Mouse (Mus musculus) heart, postnatal 36 days (tissue): ENCODE data around the gene Hoxd4. TPM values are rescaled to one million over a fixed set of nuclear protein-coding genes. Genes with fewer than 3 reads are reported as not detected.

Source experiments
- DNase-seq, 2 experiments: peaks; one replicate each; pipeline ENCODE4 v3.0.0; 2021 to 2022
- intact Hi-C: fragments of 180-260 bp; cut with DNase I; formaldehyde crosslinking; loops from one replicate; pipeline ENCODE4 v1.15.1; 2025
- total RNA-seq, 2 experiments: library from RNA; stranded (reverse); gene quantifications; 2 replicates each; pipeline ENCODE4 v1.2.3; 2021

Hoxd4 gene
- total RNA-seq, result under 1 TPM; 0.19 to 0.28 TPM

- intact Hi-C loops, result no loop called here
Observed at GRCm38 (mm10) chr2:74711721-74712621, at the start of gene Hoxd4, which contains the start of gene Hoxd3. Gene Hoxd4, plus strand, starts transcription at chr2:74711929. Gene Hoxd3, plus strand, starts transcription at chr2:74711927.

GRCm38 (mm10) chr2:74663291-74663925, 48.3 kb upstream of the Hoxd4 start:
- DNase-seq, result no peak
- intact Hi-C loops, result loop anchor here (5.0 kb wide), 1 partner anchor 86 kb away; the partner anchor contains the start of gene Lnpk

More at GRCm38 (mm10) chr2:74711721-74712621, at the start of gene Hoxd4, which contains the start of gene Hoxd3:
- DNase-seq, result no peak

- DNase-seq, result no peak
- intact Hi-C loops, result no loop called here
Observed at GRCm38 (mm10) chr2:74666411-74666810, 45.3 kb upstream of the Hoxd4 start.

- intact Hi-C loops, result no loop called here
Observed at GRCm38 (mm10) chr2:74667191-74667841, 44.4 kb upstream of the Hoxd4 start.

GRCm38 (mm10) chr2:74667842-74668357, 43.8 kb upstream of the Hoxd4 start, which contains the start of gene Hoxd13:
Gene Hoxd13, plus strand, starts transcription at chr2:74668310.
- DNase-seq, result no peak
- intact Hi-C loops, result no loop called here

More at GRCm38 (mm10) chr2:74667191-74667841, 44.4 kb upstream of the Hoxd4 start:
- DNase-seq, result no peak

GRCm38 (mm10) chr2:74668370-74669229, 43.1 kb upstream of the Hoxd4 start:
- intact Hi-C loops, result no loop called here
- DNase-seq, result no peak

GRCm38 (mm10) chr2:74669230-74669578, 42.5 kb upstream of the Hoxd4 start:
- no peak for DNase-seq
- intact Hi-C loops, result no loop called here

GRCm38 (mm10) chr2:74669650-74670235, 42.0 kb upstream of the Hoxd4 start:
- intact Hi-C loops, result loop anchor here (5.0 kb wide), 2 partner anchors 602 to 1087 kb away; partner anchors contain the start of gene Chrna1
- no peak for DNase-seq

GRCm38 (mm10) chr2:74670632-74671188, 41.0 kb upstream of the Hoxd4 start:
- DNase-seq, result no peak
- intact Hi-C loops, result loop anchor here (5.0 kb wide), 2 partner anchors 603 to 1088 kb away; partner anchors contain the start of gene Chrna1

- intact Hi-C loops, result loop anchor here (5.0 kb wide), 2 partner anchors 605 to 1090 kb away; partner anchors contain the start of gene Chrna1
- no peak for DNase-seq
Observed at GRCm38 (mm10) chr2:74671847-74672246, 39.9 kb upstream of the Hoxd4 start.

GRCm38 (mm10) chr2:74672481-74673362, 39.0 kb upstream of the Hoxd4 start:
- intact Hi-C loops, result loop anchor here (1.0 to 5.0 kb wide), 3 partner anchors 605 to 1090 kb away; partner anchors contain the start of gene Chrna1
- DNase-seq, result peak in 1 of 2 experiments; percentile 59

- intact Hi-C loops, result loop anchor here (1.0 to 5.0 kb wide), 3 partner anchors 607 to 1092 kb away; partner anchors contain the start of gene Chrna1
- no peak for DNase-seq
Observed at GRCm38 (mm10) chr2:74673835-74674425, 37.8 kb upstream of the Hoxd4 start.

- no peak for DNase-seq
- intact Hi-C loops, result loop anchor here (5.0 kb wide), 2 partner anchors 608 to 1093 kb away; partner anchors contain the start of gene Chrna1
Observed at GRCm38 (mm10) chr2:74674881-74675665, 36.7 kb upstream of the Hoxd4 start, which contains the start of gene Hoxd12. Gene Hoxd12, plus strand, starts transcription at chr2:74675013.

GRCm38 (mm10) chr2:74675666-74676282, 36.0 kb upstream of the Hoxd4 start:
- intact Hi-C loops, result no loop called here
- no peak for DNase-seq

GRCm38 (mm10) chr2:74676376-74677052, 35.2 kb upstream of the Hoxd4 start:
- no peak for DNase-seq
- intact Hi-C loops, result no loop called here
